Mouse (Mus musculus) neural tube, embryonic 13.5 days (tissue): Measurements from ENCODE around the gene Arntl2. TPM values are rescaled to one million over a fixed set of nuclear protein-coding genes. Genes with fewer than 3 reads are reported as not detected.
A peak's percentile ranks its signal among the peaks of the same experiment; 100 is the strongest.

Experiments
- ATAC-seq: fragments of 200-750 bp; cut with Nextera tagmentation; 2 replicates; pipeline ENCODE4 v1.8.0; 2017; ENCODE audit warnings: low read depth, mild to moderate bottlenecking, moderate TSS enrichment, moderate library complexity
- H3K27ac ChIP-seq: fragments of 300-500 bp; sonication (generic); replicated peaks from 2 replicates; pipeline ENCODE4 v1.5.1; 2015; ENCODE audit warnings: moderate library complexity, mild to moderate bottlenecking, inconsistent platforms
- H3K27me3 ChIP-seq: fragments of 300-500 bp; sonication (generic); 2 replicates; pipeline ENCODE4 v1.6.1; 2015; ENCODE audit warnings: mild to moderate bottlenecking, inconsistent platforms
- H3K36me3 ChIP-seq: fragments of 300-500 bp; sonication (generic); 2 replicates; pipeline ENCODE4 v1.6.1; 2015; ENCODE audit warnings: mild to moderate bottlenecking, inconsistent platforms
- H3K4me1 ChIP-seq: fragments of 300-500 bp; sonication (generic); replicated peaks from 2 replicates; pipeline ENCODE4 v1.6.1; 2015; ENCODE audit warnings: inconsistent platforms
- H3K4me2 ChIP-seq: fragments of 300-500 bp; sonication (generic); 2 replicates; pipeline ENCODE4 v1.6.1; 2015; ENCODE audit warnings: inconsistent platforms, mild to moderate bottlenecking, moderate library complexity
- H3K4me3 ChIP-seq: fragments of 300-500 bp; sonication (generic); 2 replicates; pipeline ENCODE4 v1.5.1; 2015; ENCODE audit warnings: mild to moderate bottlenecking, inconsistent platforms
- H3K9ac ChIP-seq: fragments of 300-500 bp; sonication (generic); 2 replicates; pipeline ENCODE4 v1.6.1; 2015; ENCODE audit warnings: moderate library complexity, mild to moderate bottlenecking, inconsistent platforms
- H3K9me3 ChIP-seq: fragments of 300-500 bp; sonication (generic); 2 replicates; pipeline ENCODE4 v1.6.1; 2016; ENCODE audit warnings: inconsistent platforms
- WGBS: fragments of 180-500 bp; shearing (Covaris S2); methylation state at CpG from one replicate; pipeline ENCODE4 v1.1.7; 2015; 5-methylcytosine and 5-hydroxymethylcytosine counted together
- polyA plus RNA-seq: library from polyadenylated mRNA; unstranded; fragments of >200 nt; fragmentation: Nextera tagmentation; extraction: Ambion mirVana; gene quantifications from 2 replicates; pipeline ENCODE4 v1.2.1, GENCODE M21; 2015

Gene Arntl2
- polyA plus RNA-seq, 1 experiment from 2014 or later, result 1.8 TPM

- WGBS, result 49% methylated on average over 4 of the region's 4 CpGs
- Histone ChIP-seq H3K27ac (no peak overlapping the region), H3K27me3 (no peaks in the 10 kb centered on the region), H3K4me3 (no peak overlapping the region), H3K9me3 (no peaks in the 10 kb centered on the region), H3K4me2 (no peak overlapping the region), H3K4me1 (no peaks in the 10 kb centered on the region; the same call in 1 of the 2 replicates), H3K36me3 (no peaks in the 10 kb centered on the region), H3K9ac (no peak overlapping the region)
- no peak for ATAC-seq
Observed at GRCm38 (mm10) chr6:146835784-146836183, 39.9 kb downstream of the Arntl2 start.

GRCm38 (mm10) chr6:146837316-146837715, 41.5 kb downstream of the Arntl2 start:
- Histone ChIP-seq H3K4me1 (no peaks in the 10 kb centered on the region; the same call in 1 of the 2 replicates), H3K27me3 (no peaks in the 10 kb centered on the region), H3K4me2 (no peak overlapping the region), H3K27ac (no peak overlapping the region), H3K9ac (no peak overlapping the region), H3K4me3 (no peak overlapping the region), H3K36me3 (no peaks in the 10 kb centered on the region), H3K9me3 (no peaks in the 10 kb centered on the region)
- ATAC-seq, result no peak
- 77% methylated on average over 7 of the region's 7 CpGs for WGBS

- WGBS, result 91% methylated on average over 5 of the region's 5 CpGs
- Histone ChIP-seq H3K9ac (no peak overlapping the region), H3K9me3 (no peaks in the 10 kb centered on the region), H3K4me1 (no peaks in the 10 kb centered on the region; the same call in 1 of the 2 replicates), H3K4me2 (no peak overlapping the region), H3K27me3 (no peaks in the 10 kb centered on the region), H3K36me3 (no peaks in the 10 kb centered on the region), H3K27ac (no peak overlapping the region), H3K4me3 (no peak overlapping the region)
- no peak for ATAC-seq
Observed at GRCm38 (mm10) chr6:146838366-146838765, 42.5 kb downstream of the Arntl2 start.

- no peak overlapping the region for H3K4me3 ChIP-seq
- no peak overlapping the region for H3K27ac ChIP-seq
- WGBS, result 89% methylated on average over 4 of the region's 4 CpGs
- H3K4me2 ChIP-seq, result no peak overlapping the region
- H3K27me3 ChIP-seq, result no peaks in the 10 kb centered on the region
- ATAC-seq, result no peak
- no peaks in the 10 kb centered on the region for H3K9me3 ChIP-seq
- no peaks in the 10 kb centered on the region; the same call in 1 of the 2 replicates for H3K4me1 ChIP-seq
- H3K9ac ChIP-seq, result no peak overlapping the region
- H3K36me3 ChIP-seq, result no peaks in the 10 kb centered on the region
Observed at GRCm38 (mm10) chr6:146838863-146839262, 43.0 kb downstream of the Arntl2 start.

- Histone ChIP-seq H3K4me3 (no peak overlapping the region), H3K9me3 (no peaks in the 10 kb centered on the region), H3K4me2 (no peak overlapping the region), H3K36me3 (no peaks in the 10 kb centered on the region), H3K27ac (no peak overlapping the region), H3K4me1 (no peaks in the 10 kb centered on the region), H3K9ac (no peak overlapping the region), H3K27me3 (no peaks in the 10 kb centered on the region)
- WGBS, result 88% methylated on average over 6 of the region's 6 CpGs
- ATAC-seq, result no peak
Observed at GRCm38 (mm10) chr6:146844867-146845266, 49.0 kb downstream of the Arntl2 start.

- no peaks in the 10 kb centered on the region for H3K4me1 ChIP-seq
- no peak overlapping the region for H3K4me2 ChIP-seq
- WGBS, result 75% methylated on average over 5 of the region's 5 CpGs
- no peak overlapping the region for H3K27ac ChIP-seq
- no peaks in the 10 kb centered on the region for H3K27me3 ChIP-seq
- H3K4me3 ChIP-seq, result no peak overlapping the region
- no peak for ATAC-seq
- no peak overlapping the region for H3K9ac ChIP-seq
- no peaks in the 10 kb centered on the region for H3K36me3 ChIP-seq
- no peaks in the 10 kb centered on the region for H3K9me3 ChIP-seq
Observed at GRCm38 (mm10) chr6:146845347-146845746, 49.5 kb downstream of the Arntl2 start.

- no peaks in the 10 kb centered on the region for H3K9me3 ChIP-seq
- H3K4me2 ChIP-seq, result no peak overlapping the region
- H3K27me3 ChIP-seq, result no peaks in the 10 kb centered on the region
- 0 out of 2 replicates have a peak overlapping the region, but pooled peaks have one; percentile 18 for H3K27ac ChIP-seq
- peak; percentile 65; the same call in 1 of the 2 replicates for ATAC-seq
- H3K4me1 ChIP-seq, result no peaks in the 10 kb centered on the region
- no peak overlapping the region for H3K4me3 ChIP-seq
- no peaks in the 10 kb centered on the region for H3K36me3 ChIP-seq
- H3K9ac ChIP-seq, result no peak overlapping the region
- 78% methylated on average over 15 of the region's 15 CpGs for WGBS
Observed at GRCm38 (mm10) chr6:146845961-146846750, 50.3 kb downstream of the Arntl2 start.

- ATAC-seq, result no peak
- WGBS, result 80% methylated on average over 3 of the region's 3 CpGs
- H3K27me3 ChIP-seq, result no peaks in the 10 kb centered on the region
Observed at GRCm38 (mm10) chr6:146847402-146847801, 51.5 kb downstream of the Arntl2 start.

GRCm38 (mm10) chr6:146848281-146848680, 52.4 kb downstream of the Arntl2 start:
- Histone ChIP-seq H3K27me3 (no peaks in the 10 kb centered on the region), H3K9me3 (no peaks in the 10 kb centered on the region), H3K4me1 (no peaks in the 10 kb centered on the region), H3K36me3 (no peaks in the 10 kb centered on the region), H3K4me3 (no peak overlapping the region), H3K9ac (no peak overlapping the region), H3K27ac (no peak overlapping the region), H3K4me2 (no peak overlapping the region)
- WGBS, result 87% methylated on average over 3 of the region's 3 CpGs
- ATAC-seq, result no peak

More at GRCm38 (mm10) chr6:146847402-146847801, 51.5 kb downstream of the Arntl2 start:
- Histone ChIP-seq H3K4me2 (no peak overlapping the region), H3K9ac (no peak overlapping the region), H3K4me1 (no peaks in the 10 kb centered on the region), H3K9me3 (no peaks in the 10 kb centered on the region), H3K27ac (no peak overlapping the region), H3K4me3 (no peak overlapping the region), H3K36me3 (no peaks in the 10 kb centered on the region)

- Histone ChIP-seq H3K36me3 (no peaks in the 10 kb centered on the region), H3K27ac (no peak within 1 kb of the TSS), H3K27me3 (no peaks in the 10 kb centered on the region), H3K9ac (no peak within 1 kb of the TSS), H3K4me1 (no peaks in the 10 kb centered on the region), H3K4me2 (no peak within 1 kb of the TSS), H3K9me3 (no peaks in the 10 kb centered on the region), H3K4me3 (no peak within 1 kb of the TSS)
- ATAC-seq, result no peak
- WGBS, result 73% methylated on average over 4 of the region's 4 CpGs
Observed at GRCm38 (mm10) chr6:146850050-146850449, 54.2 kb downstream of the Arntl2 start, which contains the start of gene Smco2. Smco2 (plus strand) TSS chr6:146850104.

GRCm38 (mm10) chr6:146851916-146852315, 56.1 kb downstream of the Arntl2 start:
- Histone ChIP-seq H3K9ac (no peak overlapping the region), H3K27me3 (no peaks in the 10 kb centered on the region), H3K4me3 (no peak overlapping the region), H3K27ac (no peak overlapping the region), H3K4me1 (no peaks in the 10 kb centered on the region), H3K4me2 (no peak overlapping the region), H3K36me3 (no peaks in the 10 kb centered on the region), H3K9me3 (no peaks in the 10 kb centered on the region)
- no peak for ATAC-seq
- WGBS, result 87% methylated on average over 3 of the region's 3 CpGs

- Histone ChIP-seq H3K9me3 (no peaks in the 10 kb centered on the region), H3K4me1 (no peaks in the 10 kb centered on the region), H3K27me3 (no peaks in the 10 kb centered on the region), H3K9ac (no peak overlapping the region), H3K4me3 (no peak overlapping the region), H3K27ac (no peak overlapping the region), H3K4me2 (no peak overlapping the region), H3K36me3 (no peaks in the 10 kb centered on the region)
- WGBS, result 86% methylated on average over 4 of the region's 4 CpGs
- no peak for ATAC-seq
Observed at GRCm38 (mm10) chr6:146852739-146853138, 56.9 kb downstream of the Arntl2 start.

- Histone ChIP-seq H3K9ac (no peak overlapping the region), H3K4me2 (no peak overlapping the region), H3K9me3 (no peaks in the 10 kb centered on the region), H3K27me3 (no peaks in the 10 kb centered on the region), H3K36me3 (no peaks in the 10 kb centered on the region), H3K27ac (no peak overlapping the region), H3K4me1 (no peaks in the 10 kb centered on the region), H3K4me3 (no peak overlapping the region)
- WGBS, result 92% methylated on average over 9 of the region's 9 CpGs
- no peak for ATAC-seq
Observed at GRCm38 (mm10) chr6:146855185-146855584, 59.3 kb downstream of the Arntl2 start.
